In the genomic region with DNA sequence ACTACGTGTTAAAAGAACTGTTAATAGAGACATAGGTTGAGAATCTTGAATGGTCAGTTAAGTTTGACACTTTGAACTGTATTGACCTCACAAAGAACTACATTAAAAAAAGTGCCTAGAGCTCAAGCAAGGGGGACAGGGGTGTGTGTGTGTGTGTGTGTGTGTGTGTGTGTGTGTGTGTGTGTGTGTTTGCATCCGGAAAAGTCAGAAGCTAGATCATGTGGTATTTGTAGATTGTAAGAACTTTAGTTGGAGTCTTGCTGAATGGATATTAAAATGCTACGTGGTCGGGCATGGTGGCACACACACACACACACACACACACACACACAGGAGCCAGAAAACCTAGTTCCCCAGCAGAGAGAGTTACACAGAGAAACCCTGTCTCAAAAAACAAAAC, we compare ENCODE assay signal across 13 mouse cellular contexts. TPM values are rescaled to one million over a fixed set of nuclear protein-coding genes. Genes with fewer than 3 reads are reported as not detected.
DNase-seq lines count a peak whose midpoint lies in the region; ATAC-seq and TF ChIP-seq lines count a peak whose summit lies in the region.
"Had no signal": no experiment of that assay in that cellular context is flagged by ENCODE, and none has a peak within 500 bp of the region (broad histone marks: within the 10 kb centered on the region; RNA-seq: fewer than 3 reads in every experiment).

No protein-coding gene starts in this region.

- no peaks in the 10 kb centered on the region for H3K27me3 ChIP-seq in heart, embryonic 11.5 days (ENCODE audit: control insufficient read depth, insufficient read depth, low read length)
- no peaks in the 10 kb centered on the region for H3K27me3 ChIP-seq in lung, postnatal 0 days (replicated peaks; ENCODE audit: insufficient read depth, low read length)
- no peaks in the 10 kb centered on the region for H3K27me3 ChIP-seq in limb, embryonic 10.5 days (ENCODE audit: low read depth, poor library complexity, severe bottlenecking)
- H3K27me3 ChIP-seq in stomach, embryonic 15.5 days (replicated peaks) = no peaks in the 10 kb centered on the region
- no peaks in the 10 kb centered on the region for H3K27me3 ChIP-seq in forebrain, embryonic 10.5 days (ENCODE audit: poor library complexity, severe bottlenecking)
- H3K27me3 ChIP-seq: midbrain, embryonic 13.5 days; neural tube, embryonic 12.5 days had no signal

- no peaks in the 10 kb centered on the region for H3K9me3 ChIP-seq in heart, embryonic 11.5 days (replicated peaks; ENCODE audit: control insufficient read depth, low read length)
- no peaks in the 10 kb centered on the region for H3K9me3 ChIP-seq in lung, postnatal 0 days (ENCODE audit: low read length)
- no peaks in the 10 kb centered on the region for H3K9me3 ChIP-seq in limb, embryonic 10.5 days (replicated peaks)
- no peaks in the 10 kb centered on the region for H3K9me3 ChIP-seq in stomach, embryonic 15.5 days
- H3K9me3 ChIP-seq in forebrain, embryonic 10.5 days = no peaks in the 10 kb centered on the region
- H3K9me3 ChIP-seq: midbrain, embryonic 13.5 days; neural tube, embryonic 12.5 days had no signal

- WGBS in heart, embryonic 11.5 days (ENCODE audit: insufficient replicate concordance) = 77% methylated on average over 4 of the region's 4 CpGs
- WGBS in lung, postnatal 0 days = 34% methylated on average over 4 of the region's 4 CpGs
- WGBS in limb, embryonic 10.5 days = 85% methylated on average over 4 of the region's 4 CpGs
- 49% methylated on average over 4 of the region's 4 CpGs for WGBS in stomach, embryonic 15.5 days
- 91% methylated on average over 4 of the region's 4 CpGs for WGBS in forebrain, embryonic 10.5 days

- H3K4me2 ChIP-seq in heart, embryonic 11.5 days = no peak overlapping the region; the same call in 1 of the 2 replicates
- no peak overlapping the region for H3K4me2 ChIP-seq in lung, postnatal 0 days (replicated peaks; ENCODE audit: low read depth, low read length)
- H3K4me2 ChIP-seq in stomach, embryonic 15.5 days = peak overlapping the region; percentile 90; the same call in 1 of the 2 replicates

- ATAC-seq in heart, embryonic 11.5 days (replicated peaks; ENCODE audit: insufficient number of reproducible peaks, low FRiP score, low TSS enrichment) = no peak
- ATAC-seq in lung, postnatal 0 days = no peak
- ATAC-seq in stomach, embryonic 15.5 days (ENCODE audit: insufficient read depth, low FRiP score, low read depth) = no peak
- ATAC-seq: midbrain, embryonic 13.5 days had no signal

- peaks cover 6% of the 10 kb centered on the region for H3K4me1 ChIP-seq in heart, embryonic 11.5 days (ENCODE audit: control insufficient read depth, insufficient read depth, low read length)
- H3K4me1 ChIP-seq in lung, postnatal 0 days (ENCODE audit: insufficient read depth, low read depth, low read length) = peaks cover 13% of the 10 kb centered on the region; the same call in 1 of the 2 replicates
- H3K4me1 ChIP-seq in limb, embryonic 10.5 days = peaks cover 12% of the 10 kb centered on the region
- H3K4me1 ChIP-seq in stomach, embryonic 15.5 days = peaks cover 8% of the 10 kb centered on the region
- peaks cover 26% of the 10 kb centered on the region for H3K4me1 ChIP-seq in forebrain, embryonic 10.5 days

- peak overlapping the region; percentile 84; the same call in 1 of the 2 replicates for H3K27ac ChIP-seq in heart, embryonic 11.5 days (ENCODE audit: low read depth, low read length)
- 0 out of 2 replicates have a peak overlapping the region, but pooled peaks have one; percentile 39 for H3K27ac ChIP-seq in lung, postnatal 0 days (ENCODE audit: low read length)
- H3K27ac ChIP-seq in limb, embryonic 10.5 days = 0 out of 2 replicates have a peak overlapping the region, but pooled peaks have one; percentile 96
- H3K27ac ChIP-seq in stomach, embryonic 15.5 days = peak overlapping the region; percentile 92; the same call in 1 of the 2 replicates
- H3K27ac ChIP-seq in forebrain, embryonic 10.5 days = no peak overlapping the region
- H3K27ac ChIP-seq: neural tube, embryonic 12.5 days had no signal

- TF ChIP-seq EP300 in lung, postnatal 0 days (IDR thresholded peaks at IDR 0.05) = no peak

- TF ChIP-seq CTCF in lung, postnatal 0 days (IDR thresholded peaks at IDR 0.05) = no peak

- H3K4me3 ChIP-seq in heart, embryonic 11.5 days (ENCODE audit: low read depth, low read length) = no peak overlapping the region
- H3K4me3 ChIP-seq in lung, postnatal 0 days (ENCODE audit: low read depth, low read length) = no peak overlapping the region
- no peak overlapping the region for H3K4me3 ChIP-seq in limb, embryonic 10.5 days
- no peak overlapping the region for H3K4me3 ChIP-seq in stomach, embryonic 15.5 days (replicated peaks)
- H3K4me3 ChIP-seq in forebrain, embryonic 10.5 days = no peak overlapping the region

- DNase-seq in heart, adult 9 months (ENCODE audit: low spot score in 2 of 2) = no peak
- DNase-seq in lung, postnatal 0 days (ENCODE audit: low spot score) = no peak
- DNase-seq in lung, postnatal 10 days = no peak
- DNase-seq in limb, embryonic 10.5 days (ENCODE audit: low spot score) = no peak
- no peak for DNase-seq in layer of hippocampus, postnatal 25 days (ENCODE audit: extremely low spot score in 1 of 2, low spot score in 1 of 2)
- DNase-seq in forebrain, embryonic 10.5 days (ENCODE audit: extremely low spot score, low spot score) = no peak
- DNase-seq: heart, adult 2 months; layer of hippocampus, postnatal 36 days; retina, postnatal 1 day had no signal

- no peak overlapping the region for H3K9ac ChIP-seq in heart, embryonic 11.5 days (ENCODE audit: low read depth, low read length)
- no peak overlapping the region for H3K9ac ChIP-seq in lung, postnatal 0 days (replicated peaks; ENCODE audit: low read depth)
- no peak overlapping the region for H3K9ac ChIP-seq in stomach, embryonic 15.5 days

- no peaks in the 10 kb centered on the region; the same call in 1 of the 2 replicates for H3K36me3 ChIP-seq in heart, embryonic 11.5 days (ENCODE audit: control insufficient read depth, insufficient read depth, low read length)
- H3K36me3 ChIP-seq in lung, postnatal 0 days (ENCODE audit: insufficient read depth, low read length) = no peaks in the 10 kb centered on the region
- H3K36me3 ChIP-seq in limb, embryonic 10.5 days = peaks cover 27% of the 10 kb centered on the region
- 0 out of 2 replicates have a peak, but pooled peaks cover 3% of the 10 kb centered on the region for H3K36me3 ChIP-seq in stomach, embryonic 15.5 days
- H3K36me3 ChIP-seq in forebrain, embryonic 10.5 days (replicated peaks) = peaks cover 25% of the 10 kb centered on the region

RNA-seq across cellular contexts. Expression of a gene that starts 1.6 kb away (rescaled TPM):
- 57.2 and 59.2 TPM in 2 replicates for polyA plus RNA-seq in heart, embryonic 11.5 days (2014; fragmentation: Nextera tagmentation; extraction: Ambion mirVana)
- polyA plus RNA-seq in lung, postnatal 0 days (2015; fragmentation: Nextera tagmentation; extraction: Ambion mirVana) = 8.4 TPM in 2 replicates
- polyA plus RNA-seq in limb, embryonic 10.5 days (2016; fragmentation: Nextera tagmentation; extraction: Ambion mirVana) = 106 and 125 TPM in 2 replicates
- polyA plus RNA-seq in stomach, embryonic 15.5 days (2015; fragmentation: Nextera tagmentation; extraction: Ambion mirVana) = 66.2 and 67.6 TPM in 2 replicates
- 1 to 10 TPM; 1.0 to 1.3 TPM for total RNA-seq in layer of hippocampus, postnatal 25 days (2021)
- polyA plus RNA-seq in forebrain, embryonic 10.5 days (2016; fragmentation: Nextera tagmentation; extraction: Ambion mirVana) = 113 and 132 TPM in 2 replicates

RNA-seq across cellular contexts. Expression of a gene that starts 16.7 kb away (rescaled TPM):
- 12.6 and 16.2 TPM in 2 replicates for polyA plus RNA-seq in heart, embryonic 11.5 days (2014; fragmentation: Nextera tagmentation; extraction: Ambion mirVana)
- polyA plus RNA-seq in lung, postnatal 0 days (2015; fragmentation: Nextera tagmentation; extraction: Ambion mirVana) = 13.1 and 13.7 TPM in 2 replicates
- 11.5 and 12.6 TPM in 2 replicates for polyA plus RNA-seq in limb, embryonic 10.5 days (2016; fragmentation: Nextera tagmentation; extraction: Ambion mirVana)
- polyA plus RNA-seq in stomach, embryonic 15.5 days (2015; fragmentation: Nextera tagmentation; extraction: Ambion mirVana) = 16.3 and 17.8 TPM in 2 replicates
- total RNA-seq in layer of hippocampus, postnatal 25 days (2021) = 10 to 100 TPM; 11.4 TPM
- 10.9 and 12.6 TPM in 2 replicates for polyA plus RNA-seq in forebrain, embryonic 10.5 days (2016; fragmentation: Nextera tagmentation; extraction: Ambion mirVana)
